Mouse (Mus musculus) kidney, postnatal 0 days (tissue): Measurements from ENCODE around the gene Slc35e4. TPM values are rescaled to one million over a fixed set of nuclear protein-coding genes. Genes with fewer than 3 reads are reported as not detected.
A peak's percentile ranks its signal among the peaks of the same experiment; 100 is the strongest.

Experiments used
- ATAC-seq: fragments of 200-750 bp; cut with Nextera tagmentation; replicated peaks from 2 replicates; pipeline ENCODE4 v1.8.0; 2017; ENCODE audit warnings: low read depth, moderate number of reproducible peaks, moderate TSS enrichment, moderate library complexity; ENCODE audit not compliant: low FRiP score
- DNase-seq: peaks from one replicate; pipeline ENCODE4 v3.0.0-alpha.2; 2016; ENCODE audit warnings: low spot score
- H3K27ac ChIP-seq: fragments of 300-500 bp; sonication (generic); 2 replicates; pipeline ENCODE4 v1.5.1; 2014; ENCODE audit warnings: mild to moderate bottlenecking
- H3K27me3 ChIP-seq: fragments of 300-500 bp; sonication (generic); 2 replicates; pipeline ENCODE4 v1.6.1; 2014; ENCODE audit warnings: low read length, mixed read lengths; ENCODE audit not compliant: insufficient read depth
- H3K36me3 ChIP-seq: fragments of 300-500 bp; sonication (generic); 2 replicates; pipeline ENCODE4 v1.6.1; 2014; ENCODE audit warnings: low read length, mixed read lengths; ENCODE audit not compliant: insufficient read depth
- H3K4me1 ChIP-seq: fragments of 300-500 bp; sonication (generic); replicated peaks from 2 replicates; pipeline ENCODE4 v1.6.1; 2014; ENCODE audit warnings: antibody characterized with exemption, low read length, mixed read lengths; ENCODE audit not compliant: insufficient read depth
- H3K4me2 ChIP-seq: fragments of 300-500 bp; sonication (generic); 2 replicates; pipeline ENCODE4 v1.6.1; 2014; ENCODE audit warnings: mild to moderate bottlenecking, low read length, moderate library complexity, mixed read lengths
- H3K4me3 ChIP-seq: fragments of 300-500 bp; sonication (generic); replicated peaks from 2 replicates; pipeline ENCODE4 v1.5.1; 2014; ENCODE audit warnings: low read depth, low read length
- H3K9ac ChIP-seq: fragments of 300-500 bp; sonication (generic); 2 replicates; pipeline ENCODE4 v1.6.1; 2014; ENCODE audit warnings: low read depth, low read length
- H3K9me3 ChIP-seq: fragments of 300-500 bp; sonication (generic); replicated peaks from 2 replicates; pipeline ENCODE4 v1.6.1; 2016; ENCODE audit warnings: low read length, inconsistent platforms, mixed read lengths
- CTCF ChIP-seq: IDR thresholded peaks from 2 replicates; pipeline ENCODE4 v1.5.1; 2016; ENCODE audit warnings: antibody characterized with exemption, low read depth, mild to moderate bottlenecking, moderate library complexity
- WGBS: fragments of 180-500 bp; shearing (Covaris S2); extraction: QIAGEN DNeasy Blood & Tissue Kit; methylation state at CpG from one replicate; pipeline ENCODE4 v1.1.7; 2014; 5-methylcytosine and 5-hydroxymethylcytosine counted together
- polyA plus RNA-seq: library from polyadenylated mRNA; unstranded; fragments of >200 nt; fragmentation: Nextera tagmentation; extraction: Ambion mirVana; gene quantifications from 2 replicates; pipeline ENCODE4 v1.2.1, GENCODE M21; 2015

Gene Slc35e4
- polyA plus RNA-seq, 1 experiment from 2014 or later: 6.6 TPM

GRCm38 (mm10) chr11:3931511-3932211 lies 17.2 kb upstream of the Slc35e4 start, which contains the start of gene Tcn2:
Gene Tcn2 (minus strand): TSS chr11:3932159.
- Histone ChIP-seq H3K36me3 (no peaks in the 10 kb centered on the region; the same call in 1 of the 2 replicates), H3K9ac (peak within 1 kb of the TSS; percentile 67), H3K4me2 (peak within 1 kb of the TSS; percentile 76), H3K4me1 (0 out of 2 replicates have a peak, but pooled peaks cover 12% of the 10 kb centered on the region), H3K27ac (peak within 1 kb of the TSS; percentile 60), H3K9me3 (no peaks in the 10 kb centered on the region), H3K4me3 (peak within 1 kb of the TSS; percentile 46), H3K27me3 (no peaks in the 10 kb centered on the region)
- no peak for TF ChIP-seq CTCF
- DNase-seq: peak; percentile 93
- under 1% methylated on average over 18 of the region's 26 CpGs for WGBS
- peak; percentile 86 for ATAC-seq

- H3K4me2 ChIP-seq: peak overlapping the region; percentile 76
- TF ChIP-seq CTCF: no peak
- H3K27me3 ChIP-seq: no peaks in the 10 kb centered on the region
- DNase-seq: no peak
- 0 out of 2 replicates have a peak overlapping the region, but pooled peaks have one; percentile 60 for H3K27ac ChIP-seq
- peak overlapping the region; percentile 67 for H3K9ac ChIP-seq
- 27% methylated on average over 6 of the region's 6 CpGs for WGBS
- no peaks in the 10 kb centered on the region for H3K9me3 ChIP-seq
- H3K4me3 ChIP-seq: peak overlapping the region; percentile 46
- H3K4me1 ChIP-seq: 0 out of 2 replicates have a peak, but pooled peaks cover 12% of the 10 kb centered on the region
- ATAC-seq: no peak
- H3K36me3 ChIP-seq: no peaks in the 10 kb centered on the region; the same call in 1 of the 2 replicates
Observed at GRCm38 (mm10) chr11:3930931-3931330, 16.5 kb upstream of the Slc35e4 start.

GRCm38 (mm10) chr11:3930019-3930418 lies 15.6 kb upstream of the Slc35e4 start:
- 77% methylated on average over 4 of the region's 4 CpGs for WGBS
- no peak for TF ChIP-seq CTCF
- Histone ChIP-seq H3K9ac (no peak overlapping the region), H3K9me3 (no peaks in the 10 kb centered on the region), H3K4me2 (peak overlapping the region; percentile 76; the same call in 1 of the 2 replicates), H3K36me3 (no peaks in the 10 kb centered on the region; the same call in 1 of the 2 replicates), H3K4me3 (no peak overlapping the region), H3K27ac (no peak overlapping the region), H3K27me3 (no peaks in the 10 kb centered on the region), H3K4me1 (0 out of 2 replicates have a peak, but pooled peaks cover 12% of the 10 kb centered on the region)
- DNase-seq (no peak), ATAC-seq (no peak)

- no peak for TF ChIP-seq CTCF
- 0 out of 2 replicates have a peak, but pooled peaks cover 2% of the 10 kb centered on the region for H3K4me1 ChIP-seq
- no peak overlapping the region for H3K4me2 ChIP-seq
- no peaks in the 10 kb centered on the region for H3K27me3 ChIP-seq
- no peaks in the 10 kb centered on the region for H3K9me3 ChIP-seq
- H3K36me3 ChIP-seq: peaks cover 15% of the 10 kb centered on the region
- H3K9ac ChIP-seq: no peak overlapping the region
- no peak for DNase-seq
- ATAC-seq: no peak
- H3K4me3 ChIP-seq: no peak overlapping the region
- H3K27ac ChIP-seq: no peak overlapping the region
- 92% methylated on average over 10 of the region's 10 CpGs for WGBS
Observed at GRCm38 (mm10) chr11:3925916-3926315, 11.5 kb upstream of the Slc35e4 start.

GRCm38 (mm10) chr11:3922731-3923130 lies 8.3 kb upstream of the Slc35e4 start:
- Histone ChIP-seq H3K4me1 (no peaks in the 10 kb centered on the region), H3K27ac (no peak overlapping the region), H3K4me2 (no peak overlapping the region), H3K4me3 (no peak overlapping the region), H3K27me3 (no peaks in the 10 kb centered on the region), H3K36me3 (peaks cover 15% of the 10 kb centered on the region), H3K9me3 (no peaks in the 10 kb centered on the region), H3K9ac (no peak overlapping the region)
- DNase-seq (no peak), ATAC-seq (no peak)
- TF ChIP-seq CTCF: no peak
- 95% methylated on average over 6 of the region's 6 CpGs for WGBS

GRCm38 (mm10) chr11:3922115-3922514 lies 7.7 kb upstream of the Slc35e4 start:
- DNase-seq: no peak
- no peaks in the 10 kb centered on the region for H3K27me3 ChIP-seq
- no peaks in the 10 kb centered on the region for H3K4me1 ChIP-seq
- H3K9ac ChIP-seq: no peak overlapping the region
- H3K4me3 ChIP-seq: no peak overlapping the region
- no peak for TF ChIP-seq CTCF
- no peak overlapping the region for H3K4me2 ChIP-seq
- no peak for ATAC-seq
- no peaks in the 10 kb centered on the region for H3K9me3 ChIP-seq
- H3K27ac ChIP-seq: no peak overlapping the region
- peaks cover 16% of the 10 kb centered on the region for H3K36me3 ChIP-seq
- WGBS: 96% methylated on average over 9 of the region's 9 CpGs
